Mouse (Mus musculus) cerebellum, adult 18-20 months (tissue): Measurements from ENCODE around the gene Tnfsf13.
"Not testable (repeated sequence)": the region's sequence is repeated elsewhere in the genome, so short reads cannot be mapped to it uniquely, and the experiment has no call there.

ENCODE experiments used
- DNase-seq, 2 experiments: peaks; one replicate each; pipeline ENCODE4 v3.0.0; 2021

The Tnfsf13 gene

DNA sequence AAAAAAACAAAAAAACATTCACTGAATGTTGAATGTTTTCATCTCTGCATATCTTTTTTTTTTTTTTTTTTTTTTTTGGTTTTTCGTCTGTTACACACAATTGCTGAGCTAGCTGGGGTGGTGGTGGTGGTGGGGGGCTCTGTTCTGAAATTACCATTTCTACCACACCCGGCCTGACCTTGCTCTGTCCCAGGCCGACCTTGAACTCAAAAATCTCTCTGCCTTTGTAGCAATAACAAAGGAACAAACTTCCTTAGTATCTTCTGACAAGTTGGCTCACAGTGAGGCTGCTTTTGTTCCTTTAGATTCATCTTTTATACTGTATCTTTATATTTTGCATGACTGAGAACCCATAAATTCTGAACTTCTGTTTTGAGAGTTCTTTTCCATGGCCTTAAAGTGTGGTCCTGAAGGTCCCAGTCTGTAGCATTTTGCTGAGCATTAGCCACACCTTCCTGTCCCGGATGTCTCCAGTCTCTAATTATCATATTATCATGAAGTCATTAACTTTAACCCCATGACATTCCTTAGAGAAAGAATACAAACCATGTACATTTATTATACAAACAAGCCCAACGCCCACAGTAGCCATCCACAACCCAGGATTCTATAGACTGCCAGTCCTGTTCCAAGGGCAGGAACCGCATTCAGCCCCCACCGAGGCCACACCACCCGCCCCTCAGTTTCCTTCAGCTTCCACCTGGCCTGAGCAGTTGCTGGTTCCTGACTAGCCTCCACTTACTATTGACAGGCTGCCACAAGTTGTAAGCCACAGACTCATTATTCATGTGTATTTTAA is 18.4 kb upstream of the Tnfsf13 start:
- DNase-seq, result no peak

DNA sequence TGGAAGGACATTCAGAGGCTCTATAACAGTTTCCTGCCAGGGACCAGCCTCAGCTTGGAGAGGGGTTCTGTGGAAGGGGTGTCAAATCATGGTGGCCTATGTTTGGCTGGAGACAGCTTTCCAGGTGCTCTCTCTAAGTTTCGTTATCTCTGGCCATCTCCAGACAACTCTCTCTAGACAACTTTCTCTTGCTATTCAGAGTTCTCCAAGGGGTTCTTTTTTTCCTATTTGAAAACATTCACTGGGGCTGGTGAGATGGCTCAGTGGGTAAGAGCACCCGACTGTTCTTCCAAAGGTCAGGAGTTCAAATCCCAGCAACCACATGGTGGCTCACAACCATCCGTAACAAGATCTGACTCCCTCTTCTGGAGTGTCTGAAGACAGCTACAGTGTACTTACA is 17.8 kb upstream of the Tnfsf13 start:
- not testable (repeated sequence) for DNase-seq

DNA sequence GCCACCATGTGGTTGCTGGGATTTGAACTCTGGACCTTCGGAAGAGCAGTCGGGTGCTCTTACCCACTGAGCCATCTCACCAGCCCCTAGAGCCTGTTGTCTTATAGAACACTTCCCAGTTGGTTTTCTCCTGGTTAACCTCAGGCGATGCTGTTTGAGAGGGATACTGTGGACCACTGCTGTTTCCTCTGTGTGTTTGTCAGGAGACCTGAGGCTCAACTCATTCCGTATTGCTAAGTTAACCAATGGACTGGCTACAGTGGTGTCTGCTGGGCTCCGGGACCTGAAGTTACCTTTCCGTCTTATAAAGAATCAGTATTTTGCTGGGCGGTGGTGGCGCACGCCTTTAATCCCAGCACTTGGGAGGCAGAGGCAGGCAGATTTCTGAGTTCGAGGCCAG is 17.3 kb upstream of the Tnfsf13 start:
- not testable (repeated sequence) for DNase-seq

DNA sequence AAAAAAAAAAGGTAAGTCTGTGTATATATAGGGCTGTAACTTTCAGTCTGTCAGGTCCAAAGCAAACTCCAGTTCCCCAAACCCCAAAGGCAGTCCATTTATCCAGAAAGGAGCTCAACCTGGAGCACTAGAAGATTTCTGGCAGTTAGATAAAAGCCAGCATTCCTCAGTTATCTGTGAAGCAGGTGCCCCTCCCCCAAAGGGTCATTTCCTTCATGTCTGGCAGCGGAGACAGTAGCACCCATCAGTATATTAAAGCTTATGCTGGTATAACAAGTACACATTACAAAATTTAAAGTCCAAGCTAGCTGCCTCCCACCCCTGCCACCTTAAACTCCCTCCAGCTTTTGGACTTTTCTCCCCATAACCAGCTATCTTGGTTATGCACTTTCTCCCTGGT is 14.0 kb upstream of the Tnfsf13 start:
- no peak for DNase-seq

DNA sequence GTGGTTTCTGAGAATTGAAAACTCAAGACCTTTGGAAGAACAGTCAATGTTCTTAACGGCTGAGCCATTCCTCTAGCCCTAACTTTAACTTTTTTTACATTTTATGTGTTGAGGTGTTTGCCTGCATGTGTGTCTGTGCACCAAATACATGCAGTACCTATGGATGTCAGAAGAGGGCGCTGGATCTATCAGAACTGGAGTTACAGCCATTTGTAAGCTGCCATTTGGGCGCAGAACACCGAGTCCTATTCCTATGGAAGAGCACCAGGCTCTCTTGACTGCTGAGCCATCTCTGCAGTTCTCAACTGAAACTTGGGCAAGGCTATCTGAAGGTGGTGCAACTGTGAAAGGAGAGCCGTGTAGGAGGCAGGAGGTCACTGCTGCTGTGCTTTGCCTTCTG is 13.0 kb upstream of the Tnfsf13 start:
- DNase-seq, result no peak

DNA sequence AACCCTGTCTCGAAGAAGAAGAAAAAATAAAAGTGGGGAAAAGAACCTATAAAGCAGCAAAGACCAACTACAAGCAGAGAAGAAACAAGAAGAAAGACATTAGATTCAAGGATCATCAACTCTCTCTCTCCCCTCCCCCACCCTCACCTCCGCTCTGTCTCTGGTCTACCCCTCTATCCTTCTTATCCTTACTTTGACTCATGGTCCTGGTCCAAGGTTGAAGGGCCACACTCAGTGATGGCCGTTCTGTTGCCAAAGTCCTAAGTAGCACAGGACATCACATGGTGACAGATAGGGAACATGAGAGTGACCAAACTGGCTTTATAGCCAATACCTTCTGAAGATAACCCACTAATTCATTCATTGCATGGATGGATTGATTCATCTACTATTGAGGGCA is 11.8 kb upstream of the Tnfsf13 start:
- no peak for DNase-seq

DNA sequence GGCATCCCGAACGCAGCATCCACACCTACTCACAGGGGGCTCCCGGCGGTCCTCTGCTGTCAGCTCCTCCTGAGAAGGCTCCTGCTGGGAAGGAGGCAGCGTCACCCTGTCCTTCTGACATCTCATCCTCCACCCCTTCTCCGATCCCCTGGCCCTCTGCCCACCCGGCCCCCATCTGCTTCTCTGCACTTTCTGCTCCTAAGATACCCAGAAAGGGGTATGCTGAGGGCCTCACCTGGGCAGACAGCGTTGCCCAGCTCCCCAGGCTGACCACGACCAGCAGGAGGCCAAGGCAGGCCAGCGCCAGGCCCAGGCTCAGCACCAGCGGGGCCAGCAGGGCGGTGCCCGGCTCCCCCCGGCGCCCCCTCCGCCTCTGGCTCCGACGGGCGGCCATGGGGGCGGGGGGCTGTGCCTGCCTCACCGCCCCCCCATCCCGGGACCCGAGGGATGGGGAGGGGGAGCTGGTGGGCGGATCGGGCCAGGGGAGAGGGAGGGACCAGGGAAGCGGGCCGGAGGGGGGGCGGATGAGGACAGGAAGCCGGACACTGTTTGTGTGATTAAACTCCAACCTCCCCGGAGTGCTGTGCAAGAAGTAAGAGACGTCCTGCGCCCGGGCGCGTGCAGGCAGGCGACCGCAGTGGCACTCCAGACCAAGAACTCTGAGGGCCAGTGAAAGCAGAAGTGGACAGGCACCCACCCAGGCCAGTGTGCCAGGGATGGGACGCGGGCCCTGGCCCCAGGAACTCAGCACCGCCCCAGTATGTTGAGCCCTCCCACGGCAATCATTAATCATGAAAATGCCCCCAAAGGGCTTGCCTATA is 10.0 kb upstream of the Tnfsf13 start, which contains the start of the genes Tnfsf12 and Tnfsfm13:
Tnfsf12 (minus strand) TSS at position 489 of the 821 bp plus-strand sequence.
Tnfsfm13 (minus strand) TSS at position 738 of the 821 bp plus-strand sequence.
- DNase-seq, result peak; percentile 63 to 71

DNA sequence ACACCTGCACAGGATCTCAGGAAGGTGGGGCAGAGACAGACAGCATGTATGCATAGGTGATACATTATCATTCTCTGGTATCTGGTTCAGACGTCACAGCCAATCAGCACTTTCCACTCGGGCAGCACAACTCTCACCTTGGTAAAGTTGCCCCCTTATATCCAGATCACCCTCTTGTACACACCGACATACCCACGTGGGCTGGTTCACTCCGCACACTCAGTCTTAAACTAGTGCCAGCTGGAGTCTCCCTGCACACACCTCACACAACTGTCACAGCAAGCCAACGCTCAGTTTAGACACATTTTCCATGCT is 9.4 kb upstream of the Tnfsf13 start:
- no peak for DNase-seq

DNA sequence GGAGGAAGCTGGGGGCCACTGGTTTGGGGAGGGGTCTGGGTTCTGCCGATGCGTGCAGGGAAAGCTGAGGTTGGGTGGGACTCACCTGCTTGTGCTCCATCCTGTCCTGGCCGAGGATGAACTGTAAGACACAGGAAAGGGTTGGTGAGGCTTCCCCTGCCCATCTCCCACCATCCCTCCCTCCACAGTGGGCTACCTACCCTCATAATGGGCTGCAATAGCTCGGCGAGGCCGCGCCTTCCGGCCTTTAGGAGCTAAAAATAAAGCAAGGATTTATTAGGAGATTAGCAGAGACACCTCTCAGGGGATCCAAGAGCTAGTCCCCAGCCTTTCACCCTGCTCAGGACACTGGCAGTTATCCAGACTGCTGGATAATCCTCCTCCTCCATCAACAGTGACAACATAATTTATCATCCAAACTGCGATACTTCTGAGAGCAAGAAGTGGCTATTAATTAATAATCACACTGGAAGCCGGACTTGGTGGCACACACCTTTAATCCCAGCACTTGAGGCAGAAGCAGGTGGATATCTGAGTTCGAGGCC is 7.9 kb upstream of the Tnfsf13 start:
- no peak for DNase-seq

DNA sequence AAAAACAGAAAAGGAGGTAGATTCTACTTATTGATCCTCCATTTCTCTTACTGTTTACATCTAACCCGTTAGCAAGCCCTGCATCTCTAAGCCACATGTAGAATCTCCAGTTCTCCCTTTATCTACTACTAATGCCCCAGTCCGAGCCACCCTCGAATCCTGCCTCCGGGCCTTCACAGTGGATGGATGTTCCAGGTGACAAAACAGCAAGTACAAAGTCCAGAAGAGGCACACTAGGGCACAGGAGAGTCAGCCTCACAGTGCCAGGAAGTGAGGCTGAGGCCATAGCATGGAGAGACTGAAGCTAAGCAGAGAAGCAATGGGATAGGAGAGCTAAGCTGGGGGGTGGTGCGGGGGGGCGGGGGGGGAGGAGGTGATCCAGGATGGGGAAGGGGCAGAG is 7.3 kb upstream of the Tnfsf13 start:
- DNase-seq, result no peak

DNA sequence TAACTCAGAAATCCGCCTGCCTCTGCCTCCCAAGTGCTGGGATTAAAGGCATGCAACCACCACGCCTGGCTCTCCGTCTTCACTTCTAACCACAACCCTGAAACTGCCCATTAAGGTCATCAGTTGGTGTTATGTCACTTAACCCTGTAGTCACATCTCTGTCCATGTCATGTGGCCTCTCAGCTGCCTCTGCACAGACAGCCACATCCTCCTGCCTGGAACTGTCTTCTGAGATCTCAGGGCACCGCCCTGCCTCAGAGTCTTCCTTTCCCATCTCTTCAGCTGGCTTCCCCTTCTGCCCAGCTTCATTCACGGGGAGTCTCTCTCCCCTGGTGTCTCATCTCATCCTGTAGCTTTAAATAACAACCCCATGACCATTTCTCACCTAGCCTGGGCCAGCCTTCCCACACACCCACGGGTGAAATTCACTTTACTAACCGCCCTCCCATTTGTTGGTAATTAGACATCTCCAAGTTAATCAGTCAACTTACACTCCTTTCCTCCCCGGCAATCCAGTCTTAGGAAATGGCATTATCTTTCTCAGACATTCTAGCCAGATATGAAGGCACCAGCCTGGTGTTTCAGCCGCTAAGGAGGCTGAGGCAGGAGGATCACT is 6.7 kb upstream of the Tnfsf13 start:
- DNase-seq, result no peak

DNA sequence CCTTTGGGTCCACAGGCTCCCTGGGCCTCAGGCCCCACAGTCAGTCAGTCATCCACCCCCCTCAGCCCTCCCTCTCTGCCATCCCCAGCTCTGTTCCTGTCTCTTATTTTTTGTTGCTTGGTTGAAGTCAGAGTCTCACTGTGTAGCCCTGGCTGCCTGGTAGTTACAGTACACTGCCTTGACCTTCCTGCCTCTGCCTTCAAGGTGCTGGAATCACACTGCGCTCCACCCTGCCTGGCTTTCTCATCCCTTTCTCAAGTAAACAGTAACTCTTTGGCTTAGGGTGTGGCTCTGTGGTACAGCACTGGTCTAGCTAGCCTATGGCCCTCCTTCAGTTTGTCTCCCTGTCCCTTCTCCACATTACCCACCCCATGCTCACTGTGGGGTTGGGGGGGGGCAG is 4.3 kb upstream of the Tnfsf13 start:
- no peak for DNase-seq

DNA sequence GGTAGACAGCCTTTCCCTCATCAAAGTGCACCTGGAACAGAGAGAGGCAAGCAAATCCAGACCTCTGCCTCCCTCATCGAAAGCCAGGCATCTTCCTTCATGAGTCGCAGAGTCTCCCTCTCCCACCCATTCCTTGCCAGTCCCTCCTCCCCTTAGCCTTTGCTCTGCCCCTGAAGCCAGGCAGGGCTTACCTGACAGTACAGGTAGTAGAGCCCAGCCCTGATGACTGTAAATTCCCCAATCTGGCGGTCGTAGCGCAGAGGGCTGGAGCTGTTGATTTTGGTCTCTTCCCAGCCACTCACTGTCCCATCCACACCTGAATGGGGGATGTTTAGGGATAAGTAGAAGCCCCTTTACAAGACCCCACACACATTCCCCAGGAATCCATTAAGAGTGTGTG is 1.5 kb upstream of the Tnfsf13 start:
- DNase-seq, result no peak

DNA sequence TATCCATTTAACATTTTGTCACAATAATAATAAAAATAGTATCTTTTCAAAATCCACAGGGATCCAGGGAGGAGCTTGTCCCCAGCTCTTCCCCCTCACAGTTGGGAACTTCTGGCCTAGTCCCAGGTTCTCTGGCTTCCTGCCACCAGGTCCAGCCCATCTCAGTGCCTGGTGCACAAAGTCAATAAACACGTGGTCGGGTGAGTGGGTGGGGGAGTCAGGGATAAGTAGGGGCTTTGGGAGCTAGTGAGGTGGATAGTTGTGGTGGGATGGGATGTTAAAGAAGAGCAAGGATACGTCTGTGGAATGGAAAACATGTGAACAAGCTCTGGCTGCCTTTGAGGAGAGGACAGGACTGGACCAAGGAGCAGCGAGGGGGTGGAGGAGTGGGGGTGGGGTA is 793 bp upstream of the Tnfsf13 start:
- peak; percentile 70 to 77 for DNase-seq

DNA sequence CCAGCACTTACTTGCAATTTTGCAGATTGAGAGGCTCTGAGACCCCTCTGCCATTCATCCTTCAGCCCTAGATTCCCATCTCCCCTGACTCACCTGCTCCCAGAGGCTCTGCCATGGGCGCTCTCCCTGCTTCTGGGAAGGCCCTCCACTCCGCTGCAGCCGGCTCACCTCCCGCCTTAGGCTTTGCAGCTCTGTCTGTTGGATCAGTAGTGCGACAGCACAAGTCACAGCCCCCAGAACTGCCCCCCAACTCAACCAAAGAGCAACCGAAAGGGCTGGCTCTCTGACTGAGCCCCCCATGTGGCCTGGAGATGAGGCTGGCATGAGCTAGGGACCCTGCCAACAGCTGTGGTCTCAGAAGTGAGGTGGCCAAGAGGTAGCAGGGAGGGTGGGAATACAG is 648 bp downstream of the Tnfsf13 start:
- peak; percentile 26 to 50 for DNase-seq

DNA sequence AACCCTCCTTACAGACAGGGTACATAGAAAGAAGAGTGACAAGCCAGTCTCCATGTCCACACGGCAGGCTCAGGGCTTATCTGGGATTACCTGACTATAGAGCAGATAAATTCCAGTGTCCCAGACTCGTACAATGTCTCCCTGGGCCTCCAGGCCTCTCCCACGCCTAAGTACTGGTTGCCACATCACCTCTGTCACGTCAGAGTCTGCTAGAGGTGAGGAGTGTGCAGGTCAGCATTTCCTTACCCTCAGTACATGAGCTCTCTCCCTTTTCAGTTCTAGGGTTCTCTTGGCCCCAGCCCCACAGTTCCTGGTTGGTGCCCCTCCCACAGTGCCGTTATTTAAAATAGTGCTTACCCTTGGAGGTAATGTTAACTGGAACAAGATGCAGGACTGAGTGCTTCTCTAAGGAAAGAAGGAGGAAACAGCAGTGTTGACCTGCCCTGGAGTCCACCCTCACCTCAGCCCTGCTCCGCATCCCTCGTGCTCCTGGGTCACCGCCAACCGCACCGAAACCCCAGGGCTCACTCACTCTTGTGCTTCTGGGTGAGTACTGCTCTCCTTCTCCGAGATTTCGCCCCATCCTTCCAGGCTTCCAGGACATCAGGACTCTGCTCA is 1.3 kb downstream of the Tnfsf13 start:
- peak in 1 of 2 experiments; percentile 40 for DNase-seq

DNA sequence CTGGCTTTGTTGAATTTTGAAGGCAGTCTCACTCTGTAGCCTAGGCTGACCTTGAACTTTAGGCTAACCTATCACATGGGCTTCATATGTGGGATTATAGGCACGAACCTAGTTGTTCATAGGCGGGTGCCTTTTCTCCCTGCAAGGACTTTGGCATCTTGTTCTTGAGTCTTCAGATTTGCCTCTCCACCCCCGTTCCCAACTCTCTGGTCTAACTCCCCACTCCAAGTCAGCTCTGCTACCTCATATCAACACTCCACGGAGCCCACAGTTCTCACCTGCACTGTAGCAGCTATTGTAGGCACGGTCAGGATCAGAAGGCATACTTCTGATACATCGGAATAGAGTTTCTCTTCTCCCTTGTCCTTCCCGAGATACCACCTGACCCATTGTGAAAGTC is 2.0 kb downstream of the Tnfsf13 start:
- no peak for DNase-seq

DNA sequence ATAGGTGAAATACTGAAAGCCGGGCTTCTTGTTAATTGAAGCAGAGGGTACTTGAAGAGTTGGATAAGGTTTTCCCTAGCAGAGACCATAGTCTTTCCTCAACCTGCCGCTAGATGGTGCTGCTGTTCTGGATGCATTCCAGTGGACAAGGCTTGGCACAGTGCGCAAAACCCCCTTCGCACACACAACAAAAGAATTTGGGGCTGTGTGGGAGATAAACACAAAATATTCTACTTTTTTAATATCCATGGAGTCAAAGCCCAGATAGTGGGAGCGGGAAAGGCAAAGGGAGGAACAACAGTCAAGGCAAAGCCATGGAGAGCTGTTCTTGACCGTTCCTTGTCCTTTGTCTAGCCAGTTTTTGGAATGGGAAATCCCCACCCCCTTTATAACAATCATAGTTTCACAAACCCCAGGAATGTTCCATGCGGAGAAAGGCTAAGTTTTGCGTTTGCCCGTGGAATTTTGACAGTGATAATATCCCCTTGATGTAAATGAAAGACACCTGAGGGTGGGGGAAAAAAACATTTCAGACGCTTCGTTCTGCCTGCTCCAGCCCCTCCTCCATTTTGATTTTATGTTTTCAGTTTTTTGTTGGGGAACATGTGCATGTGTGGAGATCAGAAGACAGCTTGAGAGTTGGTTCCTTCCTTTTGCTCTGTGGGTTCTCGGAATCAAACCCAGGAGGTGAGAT is 2.6 kb downstream of the Tnfsf13 start:
- peak; percentile 87 to 92 for DNase-seq

DNA sequence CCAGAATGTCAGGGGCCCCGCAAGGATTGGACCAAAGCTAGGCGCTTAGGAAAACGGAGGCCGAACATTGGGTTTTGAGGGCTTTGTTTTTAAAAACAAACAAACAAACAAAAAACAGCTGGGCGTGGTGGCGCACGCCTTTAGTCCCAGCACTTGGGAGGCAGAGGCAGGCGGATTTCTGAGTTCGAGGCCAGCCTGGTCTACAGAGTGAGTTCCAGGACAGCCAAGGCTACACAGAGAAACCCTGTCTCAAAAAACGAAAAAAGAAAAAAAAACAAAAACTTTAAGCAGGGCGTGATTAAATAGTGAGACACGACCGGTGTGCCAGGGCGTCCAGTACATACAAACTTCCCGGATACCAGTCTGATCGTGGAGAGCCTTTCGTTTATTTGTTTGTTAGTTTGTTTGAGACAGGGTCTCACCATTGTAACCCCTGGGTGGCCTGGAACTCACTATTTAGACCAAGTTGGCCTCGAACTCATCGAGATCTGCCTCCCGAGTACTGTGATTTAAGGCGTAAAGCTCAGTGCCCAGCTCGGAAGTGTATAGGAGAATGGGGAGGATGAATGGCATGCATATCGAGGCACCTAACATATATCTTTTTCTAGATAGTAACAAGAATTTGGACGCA is 3.3 kb downstream of the Tnfsf13 start:
- DNase-seq, result peak in 1 of 2 experiments; percentile 22

DNA sequence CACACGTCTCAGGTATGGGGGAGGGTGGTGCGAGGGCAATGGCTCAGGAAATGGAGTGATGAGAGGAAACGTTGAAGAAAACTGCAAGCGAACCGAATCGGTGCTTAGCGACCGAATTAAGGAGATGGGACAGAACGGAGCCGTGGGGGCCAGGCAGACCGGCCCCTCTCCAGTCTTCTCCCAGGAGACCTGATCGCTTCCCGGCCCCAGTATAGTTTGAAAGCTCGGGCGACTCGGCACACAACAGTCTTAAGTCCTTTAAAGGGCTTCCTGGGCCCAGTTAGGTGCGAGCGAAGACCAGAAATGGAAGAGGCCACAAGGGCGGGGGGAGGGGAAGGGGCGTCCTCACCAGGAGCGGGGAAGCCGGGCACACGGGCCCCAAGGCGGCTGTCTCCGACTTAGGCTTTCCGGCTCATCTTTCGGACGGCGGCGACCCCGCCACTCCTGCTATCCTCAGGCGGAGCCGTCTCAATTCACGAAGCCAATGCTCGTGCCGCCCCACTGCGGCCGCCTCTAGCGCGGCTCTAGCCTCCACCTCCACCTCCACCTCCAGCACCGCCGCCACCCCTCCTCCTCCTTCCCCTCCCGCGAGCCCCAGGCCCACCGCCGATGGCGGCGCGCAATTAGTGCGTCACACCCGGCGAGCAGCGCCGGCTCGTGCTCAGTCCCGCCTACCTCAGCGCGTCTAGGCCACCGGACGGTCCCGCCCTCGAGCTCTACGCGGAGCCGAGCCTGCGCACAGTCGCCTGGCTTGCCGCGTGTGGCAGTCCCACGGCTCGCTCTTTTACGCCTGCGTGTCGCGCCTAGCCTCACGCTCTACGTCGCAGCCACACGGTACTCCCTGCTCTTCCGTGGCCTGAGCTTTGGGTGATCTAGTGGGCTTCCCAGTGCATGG is 4.0 kb downstream of the Tnfsf13 start, which contains the start of gene Senp3:
Senp3 (minus strand) TSS at position 771 of the 895 bp plus-strand sequence.
- peak; percentile 97 to 98 for DNase-seq
